Mouse (Mus musculus) G1E (cell line): ENCODE data around the gene Kcnk2.

Experiments used
- CTCF ChIP-seq: IDR thresholded peaks from 2 replicates; pipeline ENCODE4 v1.5.1; 2012; ENCODE audit warnings: low read depth, low read length, inconsistent platforms, mixed read lengths
- GATA1 ChIP-seq: IDR thresholded peaks from 2 replicates; pipeline ENCODE4 v1.6.1; 2012; ENCODE audit warnings: borderline replicate concordance, low read length, inconsistent platforms, mixed read lengths

- no peak for TF ChIP-seq GATA1
- no peak for TF ChIP-seq CTCF
Observed at GRCm38 (mm10) chr1:189219051-189219450, 183.0 kb downstream of the Kcnk2 start.
